Comparison of ENCODE assay signal across 18 mouse cellular contexts in genomic region chr4:133825731-133826130, GRCm38 (mm10).
A peak's percentile ranks its signal among the peaks of the same experiment; 100 is the strongest.
DNase-seq lines count a peak whose midpoint lies in the region; ATAC-seq and TF ChIP-seq lines count a peak whose summit lies in the region.
"Had no signal": no experiment of that assay in that cellular context is flagged by ENCODE, and none has a peak within 500 bp of the region (broad histone marks: within the 10 kb centered on the region; RNA-seq: fewer than 3 reads in every experiment).

No protein-coding gene starts in this region.

- peaks cover 30% of the 10 kb centered on the region for H3K4me1 ChIP-seq in limb, embryonic 15.5 days
- peaks cover 24% of the 10 kb centered on the region for H3K4me1 ChIP-seq in limb, embryonic 10.5 days

- no peak for TF ChIP-seq POLR2A in myocyte (IDR thresholded peaks at IDR 0.05; ENCODE audit: insufficient read length, low read depth)

- H3K36me3 ChIP-seq in limb, embryonic 15.5 days: no peaks in the 10 kb centered on the region
- H3K36me3 ChIP-seq in limb, embryonic 10.5 days: no peaks in the 10 kb centered on the region
- H3K36me3 ChIP-seq in myocyte (ENCODE audit: control insufficient read depth, insufficient read depth): no peaks in the 10 kb centered on the region
- H3K36me3 ChIP-seq: embryonic facial prominence, embryonic 13.5 days; forebrain, embryonic 10.5 days; midbrain, embryonic 13.5 days had no signal

- no peak overlapping the region for H3K4me2 ChIP-seq in limb, embryonic 15.5 days
- H3K4me2 ChIP-seq in myocyte (ENCODE audit: low read depth): peak overlapping the region; percentile 38
- H3K4me2 ChIP-seq: embryonic facial prominence, embryonic 13.5 days; heart, embryonic 11.5 days; midbrain, embryonic 13.5 days had no signal

- H3K27ac ChIP-seq in limb, embryonic 15.5 days: peak overlapping the region; percentile 14
- H3K27ac ChIP-seq in limb, embryonic 10.5 days: no peak overlapping the region
- H3K27ac ChIP-seq: embryonic facial prominence, embryonic 13.5 days; forebrain, embryonic 10.5 days; midbrain, embryonic 13.5 days had no signal

- no peak overlapping the region for H3K9ac ChIP-seq in limb, embryonic 15.5 days
- H3K9ac ChIP-seq: embryonic facial prominence, embryonic 13.5 days; midbrain, embryonic 13.5 days had no signal

- no peaks in the 10 kb centered on the region for H3K79me2 ChIP-seq in myocyte (ENCODE audit: control insufficient read depth, insufficient read depth)

- 27% methylated on average over 3 of the region's 3 CpGs for WGBS in limb, embryonic 15.5 days
- WGBS in limb, embryonic 10.5 days: 64% methylated on average over 3 of the region's 3 CpGs

- DNase-seq in gastrocnemius, postnatal 10 days: peak; percentile 30
- DNase-seq in gastrocnemius, adult 8-10 months (ENCODE audit: low spot score in 2 of 2): no peak
- no peak for DNase-seq in limb, embryonic 10.5 days (ENCODE audit: low spot score)
- DNase-seq in NIH3T3 (ENCODE audit: low read depth): peak; percentile 25
- no peak for DNase-seq in frontal cortex, postnatal 25 days (ENCODE audit: low spot score in 2 of 2)
- DNase-seq: adrenal gland, postnatal 25 days; cerebellum, adult 11 months; cerebellum, postnatal 10 days; heart, postnatal 10 days; lung, postnatal 10 days had no signal

- peaks cover 14% of the 10 kb centered on the region; the same call in 1 of the 2 replicates for H3K27me3 ChIP-seq in limb, embryonic 15.5 days
- H3K27me3 ChIP-seq in limb, embryonic 10.5 days (ENCODE audit: low read depth, poor library complexity, severe bottlenecking): peaks cover 21% of the 10 kb centered on the region
- no peaks in the 10 kb centered on the region for H3K27me3 ChIP-seq in myocyte (ENCODE audit: control insufficient read depth, insufficient read depth, insufficient read length)
- H3K27me3 ChIP-seq: Patski had no signal

- ATAC-seq in limb, embryonic 15.5 days (ENCODE audit: insufficient number of reproducible peaks, low FRiP score, low TSS enrichment, low read depth): no peak
- ATAC-seq: activated CD4-positive, CD25-positive, alpha-beta regulatory T cell, adult 4 months; midbrain, embryonic 13.5 days; Patski had no signal

- H3K9me3 ChIP-seq in limb, embryonic 15.5 days: no peaks in the 10 kb centered on the region
- H3K9me3 ChIP-seq in limb, embryonic 10.5 days (replicated peaks): no peaks in the 10 kb centered on the region
- H3K9me3 ChIP-seq: embryonic facial prominence, embryonic 13.5 days; forebrain, embryonic 10.5 days; midbrain, embryonic 13.5 days had no signal

- H3K4me3 ChIP-seq in limb, embryonic 15.5 days: no peak overlapping the region
- H3K4me3 ChIP-seq in limb, embryonic 10.5 days: no peak overlapping the region
- no peak overlapping the region for H3K4me3 ChIP-seq in myocyte
- H3K4me3 ChIP-seq: embryonic facial prominence, embryonic 13.5 days; forebrain, embryonic 10.5 days; midbrain, embryonic 13.5 days had no signal

- H3ac ChIP-seq in myocyte (ENCODE audit: control insufficient read depth, insufficient read length): no peak overlapping the region

TF ChIP-seq in myocyte, 11 proteins besides CTCF, POLR2A, EP300 and RAD21:
- TF ChIP-seq POLR2AphosphoS2 (IDR thresholded peaks at IDR 0.05; ENCODE audit: insufficient read length, low read depth): no peak
- TF ChIP-seq TCF12 (IDR thresholded peaks at IDR 0.05; ENCODE audit: insufficient read depth, poor library complexity, severe bottlenecking): no peak
- TF ChIP-seq MYOD1 (IDR thresholded peaks at IDR 0.05; ENCODE audit: control insufficient read depth in 1 of 3, insufficient read length in 2 of 3, low read depth in 2 of 3): no peak
- TF ChIP-seq E2F4 (IDR thresholded peaks at IDR 0.05; ENCODE audit: insufficient read depth): no peak
- TF ChIP-seq USF1 (IDR thresholded peaks at IDR 0.05; ENCODE audit: low read depth): no peak
- TF ChIP-seq SRF (IDR thresholded peaks at IDR 0.05; ENCODE audit: control insufficient read depth, insufficient read length, low read depth): no peak
- TF ChIP-seq MAX (IDR thresholded peaks at IDR 0.05; ENCODE audit: low read depth): no peak
- no peak for TF ChIP-seq REST (IDR thresholded peaks at IDR 0.05; ENCODE audit: insufficient read depth, insufficient read length)
- TF ChIP-seq CEBPB (IDR thresholded peaks at IDR 0.05; ENCODE audit: insufficient read depth, poor library complexity, severe bottlenecking): no peak
- no peak for TF ChIP-seq TCF3 (IDR thresholded peaks at IDR 0.05; ENCODE audit: insufficient read length, low read depth)
- no peak for TF ChIP-seq MYOG (IDR thresholded peaks at IDR 0.05; ENCODE audit: control insufficient read depth in 1 of 3, insufficient read depth in 1 of 3, insufficient read length in 2 of 3, low read depth in 2 of 3)
TF ChIP-seq in myocyte: peak in this region for 0.

Comparison
In these comparisons a context has a peak if more than half of its experiments do, and no peak if none do; other contexts are left out.
1. DNase-seq: peak in gastrocnemius, postnatal 10 days (single experiment) and NIH3T3 (single experiment); none in gastrocnemius, adult 8-10 months (0 of 2), limb, embryonic 10.5 days (single experiment) and frontal cortex, postnatal 25 days (0 of 2).